Comparison of ENCODE assay signal across 9 mouse cellular contexts in the genomic region with DNA sequence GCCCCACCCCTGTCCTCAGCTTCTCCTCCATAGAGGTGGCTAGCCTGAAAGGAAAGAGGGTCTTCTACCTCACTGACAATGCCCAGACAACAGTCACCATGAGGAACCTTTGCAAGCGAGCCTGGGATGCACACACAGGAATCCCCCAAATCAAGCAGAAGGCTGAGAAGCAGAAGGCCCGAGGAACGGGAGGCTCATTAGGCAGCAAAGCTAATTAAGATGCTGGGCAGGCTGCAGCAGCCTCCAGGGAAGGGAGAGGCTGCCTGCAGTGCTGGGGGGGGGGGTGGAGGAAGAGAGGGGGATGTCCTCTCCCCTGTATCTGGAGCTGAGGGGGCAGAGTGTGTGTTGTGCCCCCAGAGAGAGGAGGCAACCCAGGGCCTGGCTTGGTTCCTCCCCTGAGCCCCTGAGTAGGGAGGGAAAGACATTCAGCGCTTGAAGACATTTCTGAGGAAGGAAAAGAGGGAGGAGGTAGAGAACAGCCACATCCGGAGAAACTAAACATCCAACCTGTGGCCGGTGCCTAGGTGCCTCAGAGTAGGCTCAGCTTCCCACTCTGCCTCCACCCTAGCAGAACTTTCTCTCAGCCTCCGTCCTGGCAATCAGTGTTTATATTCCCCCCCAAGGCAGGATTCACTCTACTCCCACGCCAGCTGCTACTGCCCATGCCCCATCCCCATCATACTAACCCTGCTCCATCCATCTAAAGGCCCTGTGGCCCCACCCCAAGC. TPM values are rescaled to one million over a fixed set of nuclear protein-coding genes. Genes with fewer than 3 reads are reported as not detected.
DNase-seq lines count a peak whose midpoint lies in the region; ATAC-seq and TF ChIP-seq lines count a peak whose summit lies in the region.
"Had no signal": no experiment of that assay in that cellular context is flagged by ENCODE, and none has a peak within 500 bp of the region (broad histone marks: within the 10 kb centered on the region; RNA-seq: fewer than 3 reads in every experiment).

No protein-coding gene starts in this region.

- H3K27ac ChIP-seq in neural tube, embryonic 12.5 days = peak overlapping the region; percentile 21; the same call in 1 of the 2 replicates
- peak overlapping the region; percentile 67 for H3K27ac ChIP-seq in forebrain, embryonic 10.5 days
- H3K27ac ChIP-seq in intestine, embryonic 16.5 days (ENCODE audit: low read length) = no peak overlapping the region
- H3K27ac ChIP-seq in olfactory bulb, adult 2 months (ENCODE audit: insufficient read depth, low read depth, low read length) = peak overlapping the region; percentile 80

- no peak for TF ChIP-seq CTCF in olfactory bulb, adult 2 months (IDR thresholded peaks at IDR 0.05; ENCODE audit: insufficient read depth, low read depth, low read length)

- H3K27me3 ChIP-seq in neural tube, embryonic 12.5 days (replicated peaks) = no peaks in the 10 kb centered on the region
- peaks cover 34% of the 10 kb centered on the region for H3K27me3 ChIP-seq in forebrain, embryonic 10.5 days (ENCODE audit: poor library complexity, severe bottlenecking)
- H3K27me3 ChIP-seq in intestine, embryonic 16.5 days (replicated peaks; ENCODE audit: control insufficient read depth, insufficient read depth, low read length) = no peaks in the 10 kb centered on the region

- H3K9ac ChIP-seq in neural tube, embryonic 12.5 days = peak overlapping the region; percentile 88
- H3K9ac ChIP-seq in intestine, embryonic 16.5 days (ENCODE audit: low read depth, low read length) = peak overlapping the region; percentile 19; the same call in 1 of the 2 replicates

- ATAC-seq in neural tube, embryonic 12.5 days (ENCODE audit: low FRiP score, low read depth) = no peak
- ATAC-seq in intestine, embryonic 16.5 days = no peak

- WGBS in neural tube, embryonic 12.5 days = 38% methylated on average over 8 of the region's 8 CpGs
- WGBS in forebrain, embryonic 10.5 days = 39% methylated on average over 8 of the region's 8 CpGs
- 36% methylated on average over 8 of the region's 8 CpGs for WGBS in intestine, embryonic 16.5 days
- WGBS in olfactory bulb, adult 2 months = 18% methylated on average over 8 of the region's 8 CpGs

- no peak for TF ChIP-seq POLR2A in olfactory bulb, adult 2 months (IDR thresholded peaks at IDR 0.05; ENCODE audit: insufficient read depth, low read depth, low read length)

- H3K9me3 ChIP-seq in neural tube, embryonic 12.5 days = no peaks in the 10 kb centered on the region
- H3K9me3 ChIP-seq in forebrain, embryonic 10.5 days = no peaks in the 10 kb centered on the region
- H3K9me3 ChIP-seq in intestine, embryonic 16.5 days (ENCODE audit: control insufficient read depth, low read length) = no peaks in the 10 kb centered on the region

- peak overlapping the region; percentile 82 for H3K4me2 ChIP-seq in neural tube, embryonic 12.5 days (replicated peaks)
- 0 out of 2 replicates have a peak overlapping the region, but pooled peaks have one; percentile 19 for H3K4me2 ChIP-seq in intestine, embryonic 16.5 days (ENCODE audit: low read depth, low read length)

- H3K4me3 ChIP-seq in neural tube, embryonic 12.5 days = peak overlapping the region; percentile 3; the same call in 1 of the 2 replicates
- peak overlapping the region; percentile 22 for H3K4me3 ChIP-seq in forebrain, embryonic 10.5 days
- H3K4me3 ChIP-seq in intestine, embryonic 16.5 days (ENCODE audit: low read length) = no peak overlapping the region
- peak overlapping the region; percentile 12 for H3K4me3 ChIP-seq in olfactory bulb, adult 2 months (ENCODE audit: insufficient read depth, low read depth, low read length)

- H3K4me1 ChIP-seq in neural tube, embryonic 12.5 days = peaks cover 46% of the 10 kb centered on the region
- peaks cover 59% of the 10 kb centered on the region for H3K4me1 ChIP-seq in forebrain, embryonic 10.5 days
- peaks cover 16% of the 10 kb centered on the region for H3K4me1 ChIP-seq in intestine, embryonic 16.5 days (ENCODE audit: control insufficient read depth, insufficient read depth, low read length)
- H3K4me1 ChIP-seq in olfactory bulb, adult 2 months (ENCODE audit: control insufficient read depth, insufficient read depth, low read length) = peaks cover 48% of the 10 kb centered on the region

- DNase-seq in neural tube, embryonic 10.5 days (ENCODE audit: extremely low spot score, low spot score) = no peak
- DNase-seq in forebrain, embryonic 10.5 days (ENCODE audit: extremely low spot score, low spot score) = no peak
- DNase-seq in urinary bladder, postnatal 36 days (ENCODE audit: low spot score in 2 of 2) = no peak
- no peak for DNase-seq in embryo, embryonic 10 days (ENCODE audit: low spot score)
- no peak for DNase-seq in embryo, embryonic 9.5 days (ENCODE audit: extremely low spot score)
- DNase-seq: heart, postnatal 10 days had no signal

- H3K36me3 ChIP-seq in neural tube, embryonic 12.5 days = peaks cover 34% of the 10 kb centered on the region
- peaks cover 33% of the 10 kb centered on the region for H3K36me3 ChIP-seq in forebrain, embryonic 10.5 days (replicated peaks)
- no peaks in the 10 kb centered on the region for H3K36me3 ChIP-seq in intestine, embryonic 16.5 days (ENCODE audit: control insufficient read depth, insufficient read depth, low read length)

RNA-seq across cellular contexts. Expression of gene Cacnb1, which starts 2.8 kb away (rescaled TPM):
- 38.2 and 40.9 TPM in 2 replicates for polyA plus RNA-seq in neural tube, embryonic 12.5 days (2016; fragmentation: Nextera tagmentation; extraction: Ambion mirVana)
- polyA plus RNA-seq in forebrain, embryonic 10.5 days (2016; fragmentation: Nextera tagmentation; extraction: Ambion mirVana) = 5.3 and 6.0 TPM in 2 replicates
- polyA plus RNA-seq in intestine, embryonic 16.5 days (2015; fragmentation: Nextera tagmentation; extraction: Ambion mirVana) = 5.1 TPM in 2 replicates
- polyA plus RNA-seq in olfactory bulb, adult 2 months (2012; ENCODE audit: insufficient read depth, insufficient read length, low replicate concordance, missing spikeins) = not detected in 2 replicates

RNA-seq across cellular contexts. Expression of gene Rpl19, which starts 6.5 kb away (rescaled TPM):
- 709 and 737 TPM in 2 replicates for polyA plus RNA-seq in neural tube, embryonic 12.5 days (2016; fragmentation: Nextera tagmentation; extraction: Ambion mirVana)
- polyA plus RNA-seq in forebrain, embryonic 10.5 days (2016; fragmentation: Nextera tagmentation; extraction: Ambion mirVana) = 1,192 and 1,195 TPM in 2 replicates
- polyA plus RNA-seq in intestine, embryonic 16.5 days (2015; fragmentation: Nextera tagmentation; extraction: Ambion mirVana) = 990 and 1,058 TPM in 2 replicates
- not detected in 2 replicates for polyA plus RNA-seq in olfactory bulb, adult 2 months (2012; ENCODE audit: insufficient read depth, insufficient read length, low replicate concordance, missing spikeins)

RNA-seq across cellular contexts. Expression of gene Arl5c, which starts 24.1 kb away (rescaled TPM):
- 6.8 and 8.6 TPM in 2 replicates for polyA plus RNA-seq in neural tube, embryonic 12.5 days (2016; fragmentation: Nextera tagmentation; extraction: Ambion mirVana)
- polyA plus RNA-seq in forebrain, embryonic 10.5 days (2016; fragmentation: Nextera tagmentation; extraction: Ambion mirVana) = 15.2 and 17.6 TPM in 2 replicates
- polyA plus RNA-seq in intestine, embryonic 16.5 days (2015; fragmentation: Nextera tagmentation; extraction: Ambion mirVana) = 9.0 and 9.9 TPM in 2 replicates
- 395 TPM in 1 of 2 replicates, not detected in the other for polyA plus RNA-seq in olfactory bulb, adult 2 months (2012; ENCODE audit: insufficient read depth, insufficient read length, low replicate concordance, missing spikeins)

RNA-seq across cellular contexts. Expression of gene Stac2, which starts 33.2 kb away (rescaled TPM):
- 10.2 and 11.2 TPM in 2 replicates for polyA plus RNA-seq in neural tube, embryonic 12.5 days (2016; fragmentation: Nextera tagmentation; extraction: Ambion mirVana)
- polyA plus RNA-seq in forebrain, embryonic 10.5 days (2016; fragmentation: Nextera tagmentation; extraction: Ambion mirVana) = 0.32 and 0.42 TPM in 2 replicates
- 0.29 TPM in 2 replicates for polyA plus RNA-seq in intestine, embryonic 16.5 days (2015; fragmentation: Nextera tagmentation; extraction: Ambion mirVana)
- polyA plus RNA-seq in olfactory bulb, adult 2 months (2012; ENCODE audit: insufficient read depth, insufficient read length, low replicate concordance, missing spikeins) = not detected in 2 replicates

RNA-seq across cellular contexts. Expression of gene Plxdc1, which starts 33.8 kb away (rescaled TPM):
- 0.24 and 0.68 TPM in 2 replicates for polyA plus RNA-seq in neural tube, embryonic 12.5 days (2016; fragmentation: Nextera tagmentation; extraction: Ambion mirVana)
- polyA plus RNA-seq in forebrain, embryonic 10.5 days (2016; fragmentation: Nextera tagmentation; extraction: Ambion mirVana) = 0.11 and 0.16 TPM in 2 replicates
- 0.34 and 0.65 TPM in 2 replicates for polyA plus RNA-seq in intestine, embryonic 16.5 days (2015; fragmentation: Nextera tagmentation; extraction: Ambion mirVana)
- polyA plus RNA-seq in olfactory bulb, adult 2 months (2012; ENCODE audit: insufficient read depth, insufficient read length, low replicate concordance, missing spikeins) = not detected in 2 replicates

Comparison
In these comparisons a context has a peak if more than half of its experiments do, and no peak if none do; other contexts are left out.
1. RNA of gene Rpl19, which starts 6.5 kb away (polyA plus RNA-seq): 1,192 to 1,195 TPM in forebrain, embryonic 10.5 days, 990 to 1,058 TPM in intestine, embryonic 16.5 days and 709 to 737 TPM in neural tube, embryonic 12.5 days; not detected in olfactory bulb, adult 2 months; every median in the first group is over 100 times any median in the second.